Mouse (Mus musculus) liver, embryonic 12.5 days (tissue): ENCODE data around the gene Tdrd9. TPM values are rescaled to one million over a fixed set of nuclear protein-coding genes. Genes with fewer than 3 reads are reported as not detected.
"Not testable (repeated sequence)": the region's sequence is repeated elsewhere in the genome, so short reads cannot be mapped to it uniquely, and the experiment has no call there.

Source experiments
- ATAC-seq: fragments of 200-750 bp; cut with Nextera tagmentation; 2 replicates; pipeline ENCODE4 v1.8.0; 2017; ENCODE audit warnings: moderate number of reproducible peaks, mild to moderate bottlenecking, moderate library complexity
- H3K27ac ChIP-seq: fragments of 300-500 bp; sonication (generic); 2 replicates; pipeline ENCODE4 v1.5.1; 2016; ENCODE audit warnings: mild to moderate bottlenecking
- H3K27me3 ChIP-seq: fragments of 300-500 bp; sonication (generic); replicated peaks from 2 replicates; pipeline ENCODE4 v1.6.1; 2016; ENCODE audit warnings: mild to moderate bottlenecking, moderate library complexity
- H3K36me3 ChIP-seq: fragments of 300-500 bp; sonication (generic); 2 replicates; pipeline ENCODE4 v1.6.1; 2016; ENCODE audit warnings: mild to moderate bottlenecking, moderate library complexity
- H3K4me1 ChIP-seq: fragments of 300-500 bp; sonication (generic); 2 replicates; pipeline ENCODE4 v1.6.1; 2016
- H3K4me2 ChIP-seq: fragments of 300-500 bp; sonication (generic); 2 replicates; pipeline ENCODE4 v1.6.1; 2016; ENCODE audit warnings: mild to moderate bottlenecking, moderate library complexity
- H3K4me3 ChIP-seq: fragments of 300-500 bp; sonication (generic); 2 replicates; pipeline ENCODE4 v1.5.1; 2016; ENCODE audit warnings: mild to moderate bottlenecking, moderate library complexity
- H3K9ac ChIP-seq: fragments of 300-500 bp; sonication (generic); 2 replicates; pipeline ENCODE4 v1.6.1; 2016; ENCODE audit warnings: mild to moderate bottlenecking, moderate library complexity
- H3K9me3 ChIP-seq: fragments of 300-500 bp; sonication (generic); replicated peaks from 2 replicates; pipeline ENCODE4 v1.6.1; 2016; ENCODE audit warnings: mild to moderate bottlenecking, moderate library complexity
- WGBS: fragments of 180-500 bp; shearing (Covaris S2); methylation state at CpG from one replicate; pipeline ENCODE4 v1.1.7; 2016; ENCODE audit not compliant: insufficient replicate concordance; 5-methylcytosine and 5-hydroxymethylcytosine counted together
- polyA plus RNA-seq: library from polyadenylated mRNA; unstranded; fragments of >200 nt; fragmentation: Nextera tagmentation; extraction: Ambion mirVana; gene quantifications from 2 replicates; pipeline ENCODE4 v1.2.1, GENCODE M21; 2016

Tdrd9 gene
- polyA plus RNA-seq, 1 experiment from 2014 or later = 0.04 TPM

DNA sequence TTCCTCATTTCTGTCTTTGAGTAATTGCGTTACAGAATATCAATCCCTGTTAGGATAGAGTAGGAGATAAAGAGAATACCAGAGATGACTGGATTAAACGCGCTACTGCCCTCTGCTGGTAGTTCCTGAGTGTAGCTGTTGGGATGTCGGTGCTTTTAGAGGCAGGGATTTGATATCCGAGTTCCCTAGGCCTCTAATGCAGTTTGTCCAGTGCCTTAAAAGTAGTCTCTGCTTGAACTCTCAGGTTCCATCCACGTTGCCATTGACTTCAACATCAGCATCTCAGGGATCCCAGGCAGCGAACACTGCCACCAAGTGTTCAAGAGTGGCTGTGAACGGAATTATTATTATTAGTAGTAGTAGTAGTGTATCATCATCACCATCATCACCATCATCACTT, 29.9 kb downstream of the Tdrd9 start:
- 21% methylated on average over 8 of the region's 8 CpGs for WGBS
- no peak for ATAC-seq
- H3K9me3 ChIP-seq = no peaks in the 10 kb centered on the region
- H3K36me3 ChIP-seq = no peaks in the 10 kb centered on the region
- no peak overlapping the region for H3K9ac ChIP-seq
- H3K27me3 ChIP-seq = 0 out of 2 replicates have a peak, but pooled peaks cover 2% of the 10 kb centered on the region
- no peaks in the 10 kb centered on the region for H3K4me1 ChIP-seq
- H3K27ac ChIP-seq = no peak overlapping the region
- no peak overlapping the region for H3K4me3 ChIP-seq
- H3K4me2 ChIP-seq = no peak overlapping the region

DNA sequence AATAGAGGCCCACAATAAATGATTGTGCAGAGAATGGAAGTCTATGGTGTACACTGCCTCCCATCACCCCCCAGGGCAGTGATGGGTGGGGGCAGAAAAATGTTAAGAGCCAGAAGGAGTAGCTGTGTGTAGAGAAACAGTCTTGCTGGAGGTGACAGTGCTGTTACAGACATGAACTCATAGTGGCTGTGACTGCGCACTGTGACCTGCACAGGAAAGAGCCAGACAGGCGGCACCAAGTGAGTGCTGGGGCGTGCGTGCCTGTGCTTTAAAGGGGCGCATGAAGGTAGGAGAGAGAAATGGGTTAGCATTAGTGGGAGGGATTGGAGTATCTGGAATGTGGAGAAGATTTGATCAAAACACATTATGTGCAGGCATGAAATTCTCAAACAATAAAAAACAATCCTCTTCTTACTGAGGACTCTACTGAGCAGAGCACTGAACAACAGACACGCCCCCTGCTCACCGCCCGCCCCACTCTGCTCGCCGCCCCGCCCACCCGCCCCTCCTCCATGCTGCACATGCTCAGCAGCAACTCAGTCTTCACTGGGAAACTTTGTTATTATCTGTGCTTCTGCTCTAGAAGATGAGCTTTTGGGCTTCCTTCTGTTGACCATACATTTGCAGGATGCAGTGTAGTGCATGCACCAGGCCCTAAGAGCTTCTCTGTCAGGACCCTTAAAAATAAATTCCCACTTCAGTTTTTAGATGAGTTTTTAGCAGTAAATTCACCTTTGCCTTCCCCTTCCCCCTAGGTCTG, 41.3 kb downstream of the Tdrd9 start:
- Histone ChIP-seq H3K9ac (no peak overlapping the region), H3K4me2 (0 out of 2 replicates have a peak overlapping the region, but pooled peaks have one; percentile 20), H3K4me3 (no peak overlapping the region), H3K4me1 (no peaks in the 10 kb centered on the region), H3K9me3 (no peaks in the 10 kb centered on the region), H3K27ac (no peak overlapping the region), H3K27me3 (no peaks in the 10 kb centered on the region), H3K36me3 (no peaks in the 10 kb centered on the region)
- ATAC-seq = peak; percentile 59
- 54% methylated on average over 12 of the region's 12 CpGs for WGBS

DNA sequence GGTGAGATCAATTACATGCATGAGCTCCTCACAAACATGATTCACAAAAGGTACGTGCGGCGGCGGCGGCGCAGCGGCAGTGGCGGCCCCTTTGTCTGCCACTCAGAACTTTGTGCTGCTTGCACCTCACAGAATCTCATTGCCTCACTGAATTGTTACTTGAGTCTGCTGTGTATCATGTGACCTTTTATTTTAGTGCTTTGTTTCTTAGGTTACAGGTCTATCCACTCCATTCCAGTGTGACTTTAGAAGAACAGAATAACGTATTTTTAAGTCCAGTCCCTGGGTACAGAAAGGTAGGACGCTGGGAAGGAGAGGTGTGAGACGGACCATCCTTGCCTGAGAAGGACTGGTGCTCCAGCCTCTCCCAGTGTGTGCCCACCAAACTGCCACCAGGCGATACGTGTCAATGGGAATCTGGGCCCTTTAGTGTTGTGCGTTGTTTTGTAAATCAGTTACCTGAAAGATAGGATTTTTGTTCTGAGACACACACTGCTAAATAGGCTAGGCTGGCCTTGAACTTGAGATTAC, 42.0 kb downstream of the Tdrd9 start:
- H3K27ac ChIP-seq = no peak overlapping the region
- no peak overlapping the region for H3K9ac ChIP-seq

DNA sequence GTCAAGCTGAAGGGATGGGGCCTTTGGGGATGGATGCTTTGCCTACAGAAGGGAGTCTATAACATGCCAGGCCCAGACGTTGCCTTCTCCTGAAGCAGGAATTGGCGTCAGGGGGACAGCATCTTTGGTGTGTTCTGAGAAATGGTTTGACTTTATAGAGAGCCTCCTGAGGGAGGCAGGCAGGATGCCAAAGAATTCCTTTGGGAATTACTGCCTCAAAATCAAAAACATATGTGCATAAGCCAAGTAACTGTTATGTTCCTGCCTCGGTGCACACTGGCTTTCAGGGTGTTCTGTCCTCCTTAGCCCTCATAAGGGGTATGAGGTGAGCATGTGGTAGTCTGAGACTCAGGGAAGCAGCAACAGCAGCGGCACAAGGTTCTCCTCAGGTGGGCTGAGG, 45.0 kb downstream of the Tdrd9 start:
- Histone ChIP-seq H3K27ac (no peak overlapping the region), H3K9me3 (peaks cover 6% of the 10 kb centered on the region), H3K4me3 (no peak overlapping the region), H3K27me3 (no peaks in the 10 kb centered on the region), H3K4me2 (no peak overlapping the region), H3K4me1 (no peaks in the 10 kb centered on the region), H3K36me3 (no peaks in the 10 kb centered on the region), H3K9ac (no peak overlapping the region)
- ATAC-seq = no peak
- WGBS = 66% methylated on average over 4 of the region's 4 CpGs

More for the DNA sequence above, 42.0 kb downstream of the Tdrd9 start:
- no peak for ATAC-seq
- Histone ChIP-seq H3K27me3 (no peaks in the 10 kb centered on the region), H3K36me3 (no peaks in the 10 kb centered on the region), H3K9me3 (no peaks in the 10 kb centered on the region), H3K4me1 (no peaks in the 10 kb centered on the region), H3K4me2 (0 out of 2 replicates have a peak overlapping the region, but pooled peaks have one; percentile 20), H3K4me3 (no peak overlapping the region)
- WGBS = 52% methylated on average over 14 of the region's 14 CpGs

DNA sequence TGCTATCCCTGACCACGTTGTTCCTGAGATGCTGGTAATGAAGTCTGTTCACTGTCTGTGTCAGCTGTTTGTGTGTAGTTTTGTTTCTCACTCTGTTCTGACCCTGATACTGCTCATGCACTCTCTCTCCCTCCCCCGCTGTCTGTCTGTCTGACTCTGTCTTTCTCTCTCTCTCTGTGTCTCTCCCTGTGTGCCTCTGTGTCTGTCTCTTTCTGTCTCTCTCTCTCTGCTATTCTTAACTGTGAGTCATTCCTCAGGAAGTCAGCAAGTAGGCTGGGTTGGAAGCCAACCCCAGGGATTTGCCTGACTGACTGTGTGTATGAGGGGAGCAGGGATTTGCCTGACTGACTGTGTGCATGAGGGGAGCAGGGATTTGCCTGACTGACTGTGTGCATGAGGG, 51.9 kb downstream of the Tdrd9 start:
- ATAC-seq = no peak
- H3K9me3 ChIP-seq = peaks cover 6% of the 10 kb centered on the region
- 61% methylated on average over 2 of the region's 2 CpGs for WGBS
- H3K27ac ChIP-seq = no peak overlapping the region
- no peaks in the 10 kb centered on the region for H3K36me3 ChIP-seq
- H3K4me1 ChIP-seq = no peaks in the 10 kb centered on the region
- no peak overlapping the region for H3K4me2 ChIP-seq
- no peak overlapping the region for H3K9ac ChIP-seq
- no peaks in the 10 kb centered on the region for H3K27me3 ChIP-seq
- H3K4me3 ChIP-seq = no peak overlapping the region

DNA sequence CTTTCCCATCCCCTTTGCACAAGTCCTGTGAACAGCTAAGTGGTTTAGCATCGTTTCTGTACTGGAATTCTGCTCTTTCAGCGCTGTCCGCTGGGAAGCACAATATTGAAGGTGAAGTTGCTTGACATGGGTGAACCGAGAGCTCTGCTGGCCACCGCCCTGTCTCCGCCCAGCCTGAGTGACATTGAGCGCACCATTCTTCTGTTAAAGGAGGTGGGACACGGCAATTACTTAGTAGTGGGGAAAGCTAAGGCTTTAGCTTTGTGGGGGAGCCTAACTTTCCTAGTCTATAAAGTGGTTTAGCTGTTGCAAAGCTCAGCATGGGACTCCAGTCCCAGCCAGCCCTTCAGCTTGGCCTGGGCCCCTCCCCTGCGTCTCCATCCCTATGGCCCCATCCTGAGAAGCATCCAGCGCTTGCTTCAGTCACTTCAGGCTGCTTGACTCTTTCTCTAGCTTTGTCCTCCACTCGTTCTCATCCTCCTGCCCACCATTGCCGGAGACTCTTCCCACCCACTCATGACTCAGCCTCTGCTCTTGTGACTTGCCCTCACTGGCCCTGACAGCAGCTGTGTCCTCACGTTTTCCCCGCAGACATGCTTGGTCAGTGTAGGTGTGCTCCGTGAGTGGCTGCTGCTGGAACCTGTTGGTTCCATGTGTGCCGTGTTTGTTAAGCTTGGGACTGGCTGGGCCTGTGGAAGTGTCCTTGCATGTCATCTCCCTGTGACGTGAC, 53.4 kb downstream of the Tdrd9 start:
- WGBS = 74% methylated on average over 17 of the region's 17 CpGs
- no peak overlapping the region for H3K4me2 ChIP-seq
- no peak overlapping the region for H3K27ac ChIP-seq
- H3K4me3 ChIP-seq = no peak overlapping the region
- no peaks in the 10 kb centered on the region for H3K4me1 ChIP-seq
- H3K9ac ChIP-seq = no peak overlapping the region
- no peaks in the 10 kb centered on the region for H3K27me3 ChIP-seq
- H3K36me3 ChIP-seq = no peaks in the 10 kb centered on the region
- no peak for ATAC-seq
- peaks cover 6% of the 10 kb centered on the region for H3K9me3 ChIP-seq

DNA sequence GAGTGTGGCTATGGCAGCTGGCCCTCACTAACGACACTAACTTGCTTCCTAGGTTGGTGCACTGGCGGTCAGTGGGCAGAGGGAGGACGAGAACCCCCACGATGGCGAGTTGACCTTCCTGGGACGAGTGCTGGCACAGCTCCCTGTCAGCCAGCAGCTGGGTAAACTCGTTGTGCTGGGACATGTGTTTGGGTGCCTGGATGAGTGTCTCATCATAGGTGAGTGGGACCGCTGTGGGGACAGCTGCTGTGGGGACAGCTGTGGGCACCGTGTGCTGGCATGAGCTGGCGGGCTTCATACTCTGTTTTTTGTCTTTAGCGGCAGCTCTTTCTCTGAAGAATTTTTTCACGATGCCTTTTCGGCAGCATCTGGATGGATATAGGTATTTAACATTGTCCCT, 54.1 kb downstream of the Tdrd9 start:
- Histone ChIP-seq H3K9ac (no peak overlapping the region), H3K27ac (no peak overlapping the region), H3K4me2 (no peak overlapping the region), H3K27me3 (no peaks in the 10 kb centered on the region), H3K4me3 (no peak overlapping the region), H3K9me3 (peaks cover 2% of the 10 kb centered on the region), H3K4me1 (no peaks in the 10 kb centered on the region), H3K36me3 (no peaks in the 10 kb centered on the region)
- WGBS = 76% methylated on average over 13 of the region's 13 CpGs
- ATAC-seq = no peak

DNA sequence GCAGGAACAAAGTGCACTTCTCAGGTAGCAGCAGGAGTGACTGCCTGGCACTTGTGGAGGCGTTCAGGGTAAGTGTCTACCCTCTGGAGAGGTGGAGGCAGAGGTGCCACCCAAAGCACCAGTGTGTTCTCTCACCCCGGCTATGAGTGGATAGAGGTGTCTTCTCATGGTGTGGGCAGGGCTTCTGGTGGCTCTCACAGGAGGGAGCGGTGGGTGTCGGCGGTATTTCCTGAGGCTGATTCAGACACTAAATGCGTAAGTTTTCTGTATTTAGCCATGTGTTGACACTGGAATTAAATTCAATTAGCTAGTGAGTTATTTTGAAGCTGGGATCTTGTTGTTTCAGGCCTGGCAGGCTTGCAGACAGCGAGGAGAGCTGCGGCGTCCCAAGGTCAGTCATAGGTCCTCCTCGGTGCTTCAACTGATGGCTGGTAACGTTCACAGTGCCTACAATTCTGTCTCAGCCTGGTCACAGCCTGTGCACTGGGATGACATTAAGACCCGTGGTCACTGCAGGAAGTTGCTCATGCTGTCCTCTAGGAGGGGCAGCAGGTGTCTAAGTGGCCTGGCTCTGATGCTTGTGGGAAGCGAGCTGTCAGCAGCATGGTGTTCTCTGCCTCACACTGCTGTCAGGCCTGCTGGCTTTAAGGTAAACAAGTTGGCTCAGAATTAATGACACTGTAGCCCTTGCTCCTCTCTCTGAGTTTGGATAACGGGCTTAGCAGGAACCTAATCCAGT, 54.7 kb downstream of the Tdrd9 start:
- 67% methylated on average over 14 of the region's 14 CpGs for WGBS
- Histone ChIP-seq H3K9me3 (peaks cover 2% of the 10 kb centered on the region), H3K36me3 (no peaks in the 10 kb centered on the region), H3K4me2 (no peak overlapping the region), H3K4me3 (no peak overlapping the region), H3K4me1 (no peaks in the 10 kb centered on the region), H3K9ac (no peak overlapping the region), H3K27ac (no peak overlapping the region), H3K27me3 (no peaks in the 10 kb centered on the region)
- ATAC-seq = no peak

DNA sequence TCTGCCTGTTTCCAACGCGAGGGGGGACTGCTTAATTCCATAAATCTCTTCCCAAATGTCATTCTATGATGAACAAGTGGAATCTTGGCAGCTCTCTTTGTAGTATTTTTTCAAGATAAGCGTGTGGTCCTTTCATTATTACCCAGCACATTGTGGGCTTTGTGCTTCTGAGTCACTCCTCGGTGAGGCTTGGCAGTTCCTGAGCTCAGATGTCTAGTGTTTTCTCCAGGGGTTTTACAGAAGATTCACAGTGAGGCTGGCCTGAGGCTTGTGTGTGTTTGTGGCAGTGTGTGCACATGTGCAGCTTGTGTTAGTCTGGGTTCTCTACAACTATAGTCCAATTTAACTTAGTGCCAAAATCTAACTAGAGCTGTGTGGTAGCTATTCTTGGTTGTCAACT, 56.0 kb downstream of the Tdrd9 start:
- Histone ChIP-seq H3K9me3 (no peaks in the 10 kb centered on the region), H3K27me3 (no peaks in the 10 kb centered on the region), H3K4me3 (no peak overlapping the region), H3K4me1 (no peaks in the 10 kb centered on the region), H3K36me3 (no peaks in the 10 kb centered on the region), H3K27ac (no peak overlapping the region), H3K4me2 (no peak overlapping the region), H3K9ac (no peak overlapping the region)
- no peak for ATAC-seq
- WGBS = 71% methylated on average over 4 of the region's 4 CpGs

DNA sequence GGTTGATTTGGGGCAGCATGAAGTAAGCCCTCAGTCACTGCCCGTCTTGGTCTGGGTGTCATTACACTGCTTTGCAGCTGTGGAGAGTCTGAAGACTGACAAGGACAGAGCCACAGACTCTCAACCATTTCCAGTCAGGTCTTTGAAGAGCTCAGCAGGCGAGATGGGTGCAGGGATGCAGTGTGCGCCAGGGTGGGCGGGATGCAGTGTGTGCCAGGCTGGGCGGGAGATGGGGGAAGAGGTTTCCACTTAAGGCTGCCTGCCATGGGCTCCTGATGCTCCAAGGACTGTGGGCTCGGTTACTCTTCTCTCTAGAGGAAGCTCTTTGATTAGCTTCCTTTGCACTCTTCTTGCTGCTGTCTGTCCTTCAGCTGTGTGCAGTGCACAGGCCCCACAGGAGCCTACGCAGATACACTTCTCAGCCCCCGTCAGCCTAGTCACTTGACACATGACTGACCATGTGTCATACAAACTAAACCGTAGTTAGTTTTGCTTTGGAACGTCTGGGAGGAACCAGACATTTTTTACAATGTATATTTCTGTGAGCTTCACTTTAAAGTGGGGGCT, 62.1 kb downstream of the Tdrd9 start:
- H3K27me3 ChIP-seq = 0 out of 2 replicates have a peak, but pooled peaks cover 2% of the 10 kb centered on the region
- no peaks in the 10 kb centered on the region for H3K4me1 ChIP-seq
- no peak overlapping the region for H3K27ac ChIP-seq
- ATAC-seq = no peak
- H3K36me3 ChIP-seq = no peaks in the 10 kb centered on the region
- no peak overlapping the region for H3K9ac ChIP-seq
- no peaks in the 10 kb centered on the region for H3K9me3 ChIP-seq
- H3K4me2 ChIP-seq = no peak overlapping the region
- WGBS = 66% methylated on average over 10 of the region's 10 CpGs
- no peak overlapping the region for H3K4me3 ChIP-seq

DNA sequence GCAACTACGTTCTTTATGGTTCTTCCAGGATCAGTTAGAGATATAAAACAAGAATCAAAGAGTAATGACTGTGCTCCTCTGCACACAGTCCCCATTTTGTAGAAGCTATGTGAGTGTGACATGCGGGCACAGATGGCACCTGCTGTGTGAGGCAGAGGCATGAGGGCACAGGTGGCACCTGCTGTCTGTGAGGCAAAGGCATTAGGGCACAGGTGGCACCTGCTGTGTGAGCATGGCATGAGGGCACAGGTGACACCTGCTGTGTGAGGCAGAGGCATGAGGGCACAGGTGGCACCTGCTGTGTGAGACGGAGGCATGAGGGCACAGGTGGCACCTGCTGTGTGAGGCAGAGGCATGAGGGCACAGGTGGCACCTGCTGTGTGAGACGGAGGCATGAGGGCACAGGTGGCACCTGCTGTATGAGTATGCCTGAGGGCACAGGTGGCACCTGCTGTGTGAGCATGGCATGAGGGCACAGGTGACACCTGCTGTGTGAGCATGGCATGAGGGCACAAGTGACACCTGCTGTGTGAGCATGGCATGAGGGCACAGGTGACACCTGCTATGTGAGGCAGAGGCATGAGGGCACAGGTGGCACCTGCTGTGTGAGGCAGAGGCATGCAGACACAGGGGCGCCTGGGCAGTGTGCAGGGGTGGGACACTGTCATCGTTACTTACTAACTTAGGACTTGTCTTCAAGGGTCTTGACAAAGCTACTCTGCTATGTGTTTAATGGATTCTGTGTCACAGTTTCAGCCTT, 64.2 kb downstream of the Tdrd9 start:
- H3K4me1 ChIP-seq, H3K4me3 ChIP-seq, H3K27ac ChIP-seq, H3K36me3 ChIP-seq, H3K4me2 ChIP-seq, H3K9ac ChIP-seq, ATAC-seq, H3K27me3 ChIP-seq, H3K9me3 ChIP-seq: not testable (repeated sequence)
- WGBS = 66% methylated on average over 6 of the region's 6 CpGs
